Mouse (Mus musculus) C2C12 (cell line): Measurements from ENCODE around the gene Tmem205.

Source experiments
- CEBPB ChIP-seq: IDR thresholded peaks from one replicate; pipeline ENCODE4 v1.6.1; 2011; ENCODE audit warnings: low read depth, mild to moderate bottlenecking, control low read depth, moderate library complexity
- CTCF ChIP-seq: IDR thresholded peaks from one replicate; pipeline ENCODE4 v1.5.1; 2011; ENCODE audit not compliant: control insufficient read depth, insufficient read depth, insufficient read length
- MAX ChIP-seq: IDR thresholded peaks from one replicate; pipeline ENCODE4 v1.6.1; 2011; ENCODE audit warnings: mild to moderate bottlenecking, control low read depth
- USF1 ChIP-seq: IDR thresholded peaks from one replicate; pipeline ENCODE4 v1.6.1; 2011; ENCODE audit warnings: low read depth, mild to moderate bottlenecking, control low read depth, moderate library complexity

- TF ChIP-seq CTCF (no peak), MAX (no peak), CEBPB (no peak), USF1 (no peak)
Measured at GRCm38 (mm10) chr9:21932445-21933137, 5.2 kb upstream of the Tmem205 start.
